Mouse (Mus musculus): ENCODE measurements around the gene Gm2916. TPM values are rescaled to one million over a fixed set of nuclear protein-coding genes. Genes with fewer than 3 reads are reported as not detected.
"Not testable (repeated sequence)": the region's sequence is repeated elsewhere in the genome, so short reads cannot be mapped to it uniquely, and the experiment has no call there.

Gene Gm2916
- not detected in 2 replicates for polyA plus RNA-seq (2016; fragmentation: Nextera tagmentation; extraction: Ambion mirVana)

DNA sequence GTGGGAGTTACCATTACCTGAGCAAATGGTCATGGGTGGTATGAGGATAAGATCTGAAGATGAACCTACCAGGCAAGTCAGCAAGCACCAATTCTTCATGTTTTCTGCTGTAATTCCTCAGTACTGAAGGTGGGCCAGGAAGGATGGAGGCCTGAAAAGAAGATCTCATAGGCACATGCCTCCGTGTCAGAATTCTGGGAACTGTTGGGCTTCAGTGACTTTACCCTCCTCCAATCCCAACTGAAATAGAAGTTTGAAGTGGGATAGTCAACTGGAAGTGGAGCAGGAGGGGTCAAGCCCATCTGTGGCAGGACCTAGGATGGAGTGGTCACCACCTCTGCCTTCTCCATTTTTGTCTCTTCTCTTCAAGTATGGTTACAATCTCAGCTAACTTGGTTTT lies at the start of gene Gm2916:
Gm2916 (plus strand) TSS at position 301 of the 400 bp plus-strand sequence.
- not testable (repeated sequence) for H3K36me3 ChIP-seq; H3K9ac ChIP-seq (replicated peaks); H3K4me3 ChIP-seq; H3K27ac ChIP-seq (replicated peaks); H3K4me2 ChIP-seq (replicated peaks); H3K9me3 ChIP-seq; ATAC-seq (ENCODE audit: low FRiP score, low read depth); H3K4me1 ChIP-seq; H3K27me3 ChIP-seq
- no CpG with 5 or more reads among the region's 1 CpGs for WGBS

DNA sequence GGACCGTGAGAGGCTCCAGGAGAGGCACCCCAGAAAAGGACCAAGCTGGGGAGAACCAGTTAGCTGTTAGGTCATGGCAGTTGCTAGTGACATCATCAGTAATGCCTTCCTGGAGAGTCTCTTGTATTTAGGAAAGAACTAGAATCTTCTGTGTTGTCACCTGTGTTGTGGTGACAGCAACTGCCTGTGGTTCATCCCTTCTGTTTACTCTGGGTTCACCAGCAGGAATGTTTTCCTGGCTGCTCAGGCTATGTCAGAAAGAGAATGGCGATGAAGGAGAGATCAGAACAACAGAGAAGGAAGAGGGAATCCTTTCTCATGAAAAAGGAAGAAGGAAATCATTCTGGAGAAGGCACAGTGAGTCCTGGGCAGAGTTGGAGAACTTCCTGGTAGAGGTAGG lies 38.0 kb upstream of the Gm2916 start, which contains the start of gene Gm3033:
Gm3033 (plus strand) TSS at position 301 of the 400 bp plus-strand sequence.
- not testable (repeated sequence) for H3K27ac ChIP-seq (replicated peaks); H3K27me3 ChIP-seq; H3K4me1 ChIP-seq; ATAC-seq (ENCODE audit: low FRiP score, low read depth); H3K9me3 ChIP-seq; H3K9ac ChIP-seq (replicated peaks); H3K36me3 ChIP-seq; H3K4me3 ChIP-seq; H3K4me2 ChIP-seq (replicated peaks)
- WGBS, result no CpG with 5 or more reads among the region's 2 CpGs

- not testable (repeated sequence) for ATAC-seq (ENCODE audit: low FRiP score, low read depth); H3K9ac ChIP-seq (replicated peaks); H3K9me3 ChIP-seq; H3K4me2 ChIP-seq (replicated peaks); H3K4me3 ChIP-seq; H3K36me3 ChIP-seq; H3K27ac ChIP-seq (replicated peaks); H3K27me3 ChIP-seq; H3K4me1 ChIP-seq
- WGBS, result 67% methylated on average over 1 of the region's 2 CpGs
These were observed 47.5 kb downstream of the Gm2916 start, which contains the start of gene Gm3029 for GRCm38 (mm10) chr14:3931456-3931855. Gene Gm3029, plus strand, starts transcription at chr14:3931756.

DNA sequence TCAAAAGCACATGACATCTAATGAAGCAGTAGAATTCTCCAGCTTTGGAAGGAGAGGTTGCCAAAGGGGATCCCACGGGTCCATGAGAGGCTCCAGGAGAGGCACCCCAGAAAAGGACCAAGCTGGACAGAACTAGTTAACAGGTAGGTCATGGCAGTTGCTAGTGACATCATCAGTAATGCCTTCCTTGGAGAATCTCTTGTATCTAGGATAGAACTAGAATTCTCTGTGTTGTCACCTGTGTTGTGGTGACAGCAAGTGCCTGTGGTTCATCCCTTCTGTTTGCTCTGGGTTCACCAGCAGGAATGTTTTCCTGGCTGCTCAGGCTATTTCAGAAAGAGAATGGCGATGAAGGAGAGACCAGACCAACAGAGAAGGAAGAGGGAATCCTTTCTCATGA lies 79.3 kb downstream of the Gm2916 start, which contains the start of gene Gm3095:
Gm3095 (plus strand) TSS at position 301 of the 400 bp plus-strand sequence.
- not testable (repeated sequence) for H3K27me3 ChIP-seq; ATAC-seq (ENCODE audit: low FRiP score, low read depth); H3K4me2 ChIP-seq (replicated peaks); H3K9ac ChIP-seq (replicated peaks); H3K4me1 ChIP-seq; H3K4me3 ChIP-seq; H3K27ac ChIP-seq (replicated peaks); H3K9me3 ChIP-seq; H3K36me3 ChIP-seq
- no CpG with 5 or more reads among the region's 2 CpGs for whole genome bisulfite sequencing

Other genes with a start within 250 kb of the Gm2916 start
- not detected in 2 replicates for gene Gm3012, start 249.7 kb upstream of the Gm2916 start, polyA plus RNA-seq (2016; fragmentation: Nextera tagmentation; extraction: Ambion mirVana)
- gene Gm3020, start 232.1 kb upstream of the Gm2916 start, polyA plus RNA-seq (2016; fragmentation: Nextera tagmentation; extraction: Ambion mirVana), result 2.9 and 3.4 TPM in 2 replicates
- gene Gm3043, start 195.4 kb upstream of the Gm2916 start, polyA plus RNA-seq (2016; fragmentation: Nextera tagmentation; extraction: Ambion mirVana), result not detected in 2 replicates
- gene Gm3002, start 74.1 kb upstream of the Gm2916 start, polyA plus RNA-seq (2016; fragmentation: Nextera tagmentation; extraction: Ambion mirVana), result 0.63 and 1.1 TPM in 2 replicates
- 0.33 TPM in 1 of 2 replicates, not detected in the other for gene Gm3033, start 37.9 kb upstream of the Gm2916 start, polyA plus RNA-seq (2016; fragmentation: Nextera tagmentation; extraction: Ambion mirVana)
- not detected in 2 replicates for gene Gm3029, start 47.6 kb downstream of the Gm2916 start, polyA plus RNA-seq (2016; fragmentation: Nextera tagmentation; extraction: Ambion mirVana)
- gene Gm3095, start 79.4 kb downstream of the Gm2916 start, polyA plus RNA-seq (2016; fragmentation: Nextera tagmentation; extraction: Ambion mirVana), result 0.15 and 0.46 TPM in 2 replicates
- gene Gm3099, start 114.2 kb downstream of the Gm2916 start, polyA plus RNA-seq (2016; fragmentation: Nextera tagmentation; extraction: Ambion mirVana), result not detected in 2 replicates
- gene Gm5796, start 139.8 kb downstream of the Gm2916 start, polyA plus RNA-seq (2016; fragmentation: Nextera tagmentation; extraction: Ambion mirVana), result 0.55 and 1.1 TPM in 2 replicates
- not detected in 2 replicates for gene Gm3115, start 199.9 kb downstream of the Gm2916 start, polyA plus RNA-seq (2016; fragmentation: Nextera tagmentation; extraction: Ambion mirVana)
- 0.33 and 1.2 TPM in 2 replicates for gene Gm8108, start 226.4 kb downstream of the Gm2916 start, polyA plus RNA-seq (2016; fragmentation: Nextera tagmentation; extraction: Ambion mirVana)

All from midbrain, embryonic 12.5 days (tissue).